In genomic region chr4:49284692-49285291, GRCm38 (mm10) we compare ENCODE assay signal across 17 mouse cellular contexts.
DNase-seq lines count a peak whose midpoint lies in the region; ATAC-seq and TF ChIP-seq lines count a peak whose summit lies in the region.
"Had no signal": no experiment of that assay in that cellular context is flagged by ENCODE, and none has a peak within 500 bp of the region (broad histone marks: within the 10 kb centered on the region; RNA-seq: fewer than 3 reads in every experiment).

No protein-coding gene starts in this region.

- peak overlapping the region; percentile 64; the same call in 1 of the 2 replicates for H3K27ac ChIP-seq in kidney, embryonic 15.5 days
- H3K27ac ChIP-seq in kidney, adult 2 months (ENCODE audit: insufficient read depth, low read depth, low read length), result no peak overlapping the region
- no peak overlapping the region for H3K27ac ChIP-seq in testis, adult 2 months (ENCODE audit: control insufficient read depth, insufficient read depth, low read depth, low read length)
- H3K27ac ChIP-seq in neural tube, embryonic 15.5 days (replicated peaks), result peak overlapping the region; percentile 81
- H3K27ac ChIP-seq in intestine, embryonic 16.5 days (ENCODE audit: low read length), result no peak overlapping the region
- H3K27ac ChIP-seq: heart, adult 2 months; intestine, embryonic 15.5 days had no signal

- H3K9me3 ChIP-seq in kidney, embryonic 15.5 days (replicated peaks), result no peaks in the 10 kb centered on the region
- H3K9me3 ChIP-seq in neural tube, embryonic 15.5 days (replicated peaks), result no peaks in the 10 kb centered on the region
- H3K9me3 ChIP-seq in intestine, embryonic 16.5 days (ENCODE audit: control insufficient read depth, low read length), result no peaks in the 10 kb centered on the region
- H3K9me3 ChIP-seq: G1E; intestine, embryonic 15.5 days; stomach, embryonic 15.5 days had no signal

- no peak overlapping the region for H3K9ac ChIP-seq in kidney, embryonic 15.5 days
- no peak overlapping the region for H3K9ac ChIP-seq in neural tube, embryonic 15.5 days (replicated peaks)
- no peak overlapping the region for H3K9ac ChIP-seq in intestine, embryonic 16.5 days (ENCODE audit: low read depth, low read length)
- H3K9ac ChIP-seq: intestine, embryonic 15.5 days; stomach, embryonic 15.5 days had no signal

- 39% methylated on average over 13 of the region's 15 CpGs for WGBS in kidney, embryonic 15.5 days
- 25% methylated on average over 15 of the region's 15 CpGs for WGBS in kidney, adult 2 months
- 78% methylated on average over 14 of the region's 15 CpGs for WGBS in neural tube, embryonic 15.5 days
- WGBS in intestine, embryonic 16.5 days, result 80% methylated on average over 13 of the region's 15 CpGs

- H3K4me1 ChIP-seq in kidney, embryonic 15.5 days, result peaks cover 18% of the 10 kb centered on the region
- no peaks in the 10 kb centered on the region for H3K4me1 ChIP-seq in kidney, adult 2 months (ENCODE audit: control insufficient read depth, insufficient read depth, low read length)
- H3K4me1 ChIP-seq in testis, adult 2 months (ENCODE audit: control insufficient read depth, insufficient read depth, low read length), result no peaks in the 10 kb centered on the region
- H3K4me1 ChIP-seq in neural tube, embryonic 15.5 days, result peaks cover 18% of the 10 kb centered on the region
- no peaks in the 10 kb centered on the region for H3K4me1 ChIP-seq in intestine, embryonic 16.5 days (ENCODE audit: control insufficient read depth, insufficient read depth, low read length)
- H3K4me1 ChIP-seq: intestine, embryonic 15.5 days; stomach, embryonic 15.5 days had no signal

- H3K4me2 ChIP-seq in kidney, embryonic 15.5 days, result peak overlapping the region; percentile 32
- no peak overlapping the region for H3K4me2 ChIP-seq in neural tube, embryonic 15.5 days
- no peak overlapping the region for H3K4me2 ChIP-seq in intestine, embryonic 16.5 days (ENCODE audit: low read depth, low read length)
- H3K4me2 ChIP-seq: intestine, embryonic 15.5 days; liver, embryonic 11.5 days; stomach, embryonic 15.5 days had no signal

- no peak overlapping the region for H3K4me3 ChIP-seq in kidney, embryonic 15.5 days (replicated peaks)
- H3K4me3 ChIP-seq in kidney, adult 2 months (ENCODE audit: insufficient read depth, low read depth, low read length), result no peak overlapping the region
- H3K4me3 ChIP-seq in testis, adult 2 months (ENCODE audit: control insufficient read depth, low read depth, low read length), result peak overlapping the region; percentile 32
- no peak overlapping the region for H3K4me3 ChIP-seq in neural tube, embryonic 15.5 days (replicated peaks)
- no peak overlapping the region for H3K4me3 ChIP-seq in intestine, embryonic 16.5 days (ENCODE audit: low read length)
- H3K4me3 ChIP-seq: heart, adult 2 months; intestine, embryonic 15.5 days; stomach, embryonic 15.5 days had no signal

- no peak for TF ChIP-seq POLR2A in kidney, adult 2 months (IDR thresholded peaks at IDR 0.05; ENCODE audit: low read depth, low read length)
- TF ChIP-seq POLR2A in testis, adult 2 months (IDR thresholded peaks at IDR 0.05; ENCODE audit: control insufficient read depth, low read depth, low read length), result no peak; the same call in 1 of the 2 replicates

- peak; percentile 61 for ATAC-seq in kidney, embryonic 15.5 days (replicated peaks; ENCODE audit: low FRiP score)
- ATAC-seq in neural tube, embryonic 15.5 days (ENCODE audit: low FRiP score), result no peak
- no peak for ATAC-seq in intestine, embryonic 16.5 days
- ATAC-seq: forebrain, embryonic 14.5 days; intestine, embryonic 15.5 days had no signal

- DNase-seq in kidney, adult 2 months, result no peak
- no peak for DNase-seq in testis, postnatal 10 days (ENCODE audit: low spot score)
- DNase-seq in heart, adult 9 months (ENCODE audit: low spot score in 2 of 2), result no peak
- DNase-seq: adrenal gland, postnatal 10 days; heart, adult 2 months; heart, postnatal 10 days; layer of hippocampus, adult 9-11 months; lung, postnatal 10 days had no signal

- no peak for TF ChIP-seq CTCF in kidney, adult 2 months (conservative IDR thresholded peaks at IDR 0.05; ENCODE audit: insufficient read depth, insufficient read length, low read depth, low read length)
- TF ChIP-seq CTCF in testis, adult 2 months (IDR thresholded peaks at IDR 0.05; ENCODE audit: control insufficient read depth, insufficient read depth, insufficient replicate concordance, low read depth, low read length), result no peak

- H3K36me3 ChIP-seq in kidney, embryonic 15.5 days, result no peaks in the 10 kb centered on the region
- no peaks in the 10 kb centered on the region for H3K36me3 ChIP-seq in kidney, adult 2 months (ENCODE audit: control insufficient read depth, insufficient read depth, low read length)
- no peaks in the 10 kb centered on the region for H3K36me3 ChIP-seq in testis, adult 2 months (ENCODE audit: control insufficient read depth, insufficient read depth, low read length)
- no peaks in the 10 kb centered on the region for H3K36me3 ChIP-seq in neural tube, embryonic 15.5 days
- no peaks in the 10 kb centered on the region for H3K36me3 ChIP-seq in intestine, embryonic 16.5 days (ENCODE audit: control insufficient read depth, insufficient read depth, low read length)
- H3K36me3 ChIP-seq: G1E; intestine, embryonic 15.5 days; stomach, embryonic 15.5 days had no signal

- no peaks in the 10 kb centered on the region for H3K27me3 ChIP-seq in kidney, embryonic 15.5 days
- no peaks in the 10 kb centered on the region for H3K27me3 ChIP-seq in kidney, adult 2 months (replicated peaks; ENCODE audit: control insufficient read depth, insufficient read depth, low read length)
- H3K27me3 ChIP-seq in testis, adult 2 months (ENCODE audit: control insufficient read depth, insufficient read depth, low read length), result no peaks in the 10 kb centered on the region
- no peaks in the 10 kb centered on the region for H3K27me3 ChIP-seq in neural tube, embryonic 15.5 days (replicated peaks)
- no peaks in the 10 kb centered on the region for H3K27me3 ChIP-seq in intestine, embryonic 16.5 days (replicated peaks; ENCODE audit: control insufficient read depth, insufficient read depth, low read length)
- H3K27me3 ChIP-seq: intestine, embryonic 15.5 days; stomach, embryonic 15.5 days had no signal

Comparison
In these comparisons a context has a peak if more than half of its experiments do, and no peak if none do; other contexts are left out.
1. H3K27ac ChIP-seq: peak in kidney, embryonic 15.5 days (single experiment) and neural tube, embryonic 15.5 days (single experiment); none in kidney, adult 2 months (single experiment), testis, adult 2 months (single experiment) and intestine, embryonic 16.5 days (single experiment).